Mouse (Mus musculus) liver (tissue): ENCODE data around the gene Syt2.

Experiments
- DNase-seq: peaks from one replicate; pipeline ENCODE4 v3.0.0-alpha.2; 2020; ENCODE audit warnings: mixed read lengths

Gene Syt2

GRCm38 (mm10) chr1:134747236-134748174, 101.0 kb downstream of the Syt2 start:
- DNase-seq, result peak; percentile 92

- DNase-seq, result peak; percentile 37
Observed at GRCm38 (mm10) chr1:134749889-134750288, 103.4 kb downstream of the Syt2 start.

DNA sequence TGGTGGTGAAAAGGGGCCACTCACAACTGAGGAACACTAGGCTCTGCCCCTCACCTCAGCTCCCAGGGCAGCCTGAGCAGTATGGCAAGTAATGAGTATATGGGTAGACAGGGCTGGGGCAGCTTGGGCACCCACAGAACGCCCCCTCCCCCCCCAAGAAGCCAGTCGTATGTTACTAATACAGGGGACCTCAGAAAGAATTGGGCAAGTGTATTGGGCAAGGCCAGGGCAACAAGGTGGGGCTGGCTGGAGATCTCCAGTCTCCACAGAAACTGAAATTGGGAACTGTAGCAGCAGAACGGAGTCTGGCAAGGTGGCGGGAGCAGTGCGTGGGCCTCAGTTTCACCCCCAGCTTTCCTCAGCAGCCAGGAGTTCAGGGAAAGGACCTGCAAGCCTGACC, 106.0 kb downstream of the Syt2 start:
- peak; percentile 1 for DNase-seq

DNA sequence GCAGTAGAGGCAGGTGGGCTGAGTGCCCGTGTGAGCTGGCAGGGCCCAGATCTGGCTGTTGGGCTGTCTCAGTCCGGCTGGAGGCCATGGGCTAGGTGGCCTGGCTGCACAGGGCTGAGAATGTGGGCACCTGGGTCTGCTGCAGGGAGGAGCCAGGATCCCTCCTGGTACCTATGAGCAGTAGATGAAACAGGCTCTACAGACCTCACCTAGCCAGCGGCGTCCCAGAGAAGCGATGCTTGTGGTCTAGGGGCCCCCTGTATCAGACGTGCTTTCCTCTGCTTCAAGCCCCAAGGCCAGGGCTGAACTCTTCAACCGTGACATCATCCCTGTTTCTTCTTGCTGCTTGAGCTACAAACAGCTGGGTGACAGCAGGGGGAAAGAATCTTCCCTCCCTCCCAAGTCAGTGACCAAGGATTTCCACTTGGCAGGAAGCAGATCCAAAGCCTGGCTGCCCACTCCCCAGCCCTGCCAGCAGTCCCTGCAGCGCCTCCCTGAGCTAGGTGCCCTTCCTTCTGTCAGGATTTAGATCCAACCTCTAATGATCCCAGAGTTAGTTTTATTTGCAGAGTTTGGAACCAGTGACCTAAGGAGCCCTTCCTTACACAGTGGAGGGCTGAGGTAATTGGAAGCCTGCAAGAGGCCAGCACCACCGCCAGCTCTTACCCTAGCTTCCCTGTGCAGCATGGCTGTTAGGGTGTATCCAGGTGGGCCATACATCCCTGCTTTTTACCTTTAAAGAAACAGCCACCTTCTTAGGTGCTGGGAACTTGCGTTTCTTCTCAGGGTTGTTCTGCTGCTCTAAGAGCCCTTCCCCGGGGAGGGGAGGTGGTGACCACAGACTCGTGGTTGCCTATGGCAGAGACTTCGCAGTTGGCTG, 107.5 kb downstream of the Syt2 start:
- no peak for DNase-seq

DNA sequence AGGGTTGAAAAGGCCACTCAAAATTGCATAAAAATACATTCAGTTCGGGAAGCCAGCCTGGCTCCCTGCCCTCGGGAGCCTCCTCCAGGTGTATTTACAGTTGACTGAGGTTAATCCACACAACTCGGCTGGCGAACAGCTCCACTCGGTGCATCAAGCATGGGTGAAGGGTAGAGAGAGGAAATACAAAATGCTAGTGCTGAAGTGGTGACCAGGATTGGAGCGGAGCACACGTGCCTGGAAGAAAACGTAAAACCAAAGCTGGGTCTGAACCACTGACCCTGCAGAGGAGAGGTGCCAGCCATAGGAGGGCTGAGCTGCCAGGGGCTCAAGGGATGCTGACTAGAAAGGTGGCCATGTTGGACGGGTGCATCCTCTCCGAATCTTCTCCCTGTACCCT, 108.3 kb downstream of the Syt2 start:
- DNase-seq, result no peak

- no peak for DNase-seq
Observed at GRCm38 (mm10) chr1:134755548-134756189, 109.2 kb downstream of the Syt2 start.

GRCm38 (mm10) chr1:134756190-134756873, 109.9 kb downstream of the Syt2 start:
- no peak for DNase-seq

GRCm38 (mm10) chr1:134757230-134757629, 110.8 kb downstream of the Syt2 start:
- no peak for DNase-seq

GRCm38 (mm10) chr1:134759133-134759532, 112.7 kb downstream of the Syt2 start:
- no peak for DNase-seq

GRCm38 (mm10) chr1:134760642-134761041, 114.2 kb downstream of the Syt2 start:
- no peak for DNase-seq

DNA sequence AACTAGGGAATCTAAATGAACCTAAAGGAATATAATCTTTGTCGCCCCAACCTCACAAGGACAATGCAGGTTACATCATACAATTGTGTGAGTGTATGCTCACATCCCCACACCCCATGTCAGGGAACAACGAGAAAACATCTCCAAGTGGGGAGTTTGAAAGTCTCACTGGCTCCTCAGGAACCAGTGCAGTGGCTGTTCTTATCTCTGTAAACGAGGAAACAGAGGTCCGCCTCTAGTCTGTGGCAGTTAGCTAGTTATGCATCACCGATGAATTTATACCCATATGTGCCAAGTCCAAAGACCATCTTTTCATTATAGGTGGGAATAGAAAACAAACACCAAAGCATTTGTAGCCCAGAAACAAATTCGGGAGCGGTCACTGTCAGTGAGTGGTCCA, 115.1 kb downstream of the Syt2 start:
- no peak for DNase-seq

DNA sequence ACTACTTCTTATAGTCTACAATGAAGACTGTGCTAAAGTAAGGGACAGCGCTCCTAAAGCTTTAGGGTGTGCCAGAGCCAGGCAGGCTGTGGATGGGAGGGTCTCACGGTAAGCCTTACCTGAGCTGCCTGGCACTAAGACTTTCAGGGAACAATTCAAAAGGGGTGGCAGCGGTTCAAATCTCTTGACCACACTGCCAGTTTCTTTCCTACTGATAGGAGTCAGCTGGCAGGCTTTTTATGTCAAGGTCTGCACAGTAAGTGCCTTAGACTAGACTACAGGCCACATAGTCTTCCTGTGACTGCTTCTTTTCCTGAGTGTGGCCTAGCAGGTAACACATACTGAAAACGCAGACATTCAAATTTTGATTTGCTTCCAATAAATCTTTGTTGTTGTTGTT, 116.8 kb downstream of the Syt2 start:
- DNase-seq, result no peak

GRCm38 (mm10) chr1:134763776-134764438, 117.4 kb downstream of the Syt2 start:
- DNase-seq, result no peak

DNA sequence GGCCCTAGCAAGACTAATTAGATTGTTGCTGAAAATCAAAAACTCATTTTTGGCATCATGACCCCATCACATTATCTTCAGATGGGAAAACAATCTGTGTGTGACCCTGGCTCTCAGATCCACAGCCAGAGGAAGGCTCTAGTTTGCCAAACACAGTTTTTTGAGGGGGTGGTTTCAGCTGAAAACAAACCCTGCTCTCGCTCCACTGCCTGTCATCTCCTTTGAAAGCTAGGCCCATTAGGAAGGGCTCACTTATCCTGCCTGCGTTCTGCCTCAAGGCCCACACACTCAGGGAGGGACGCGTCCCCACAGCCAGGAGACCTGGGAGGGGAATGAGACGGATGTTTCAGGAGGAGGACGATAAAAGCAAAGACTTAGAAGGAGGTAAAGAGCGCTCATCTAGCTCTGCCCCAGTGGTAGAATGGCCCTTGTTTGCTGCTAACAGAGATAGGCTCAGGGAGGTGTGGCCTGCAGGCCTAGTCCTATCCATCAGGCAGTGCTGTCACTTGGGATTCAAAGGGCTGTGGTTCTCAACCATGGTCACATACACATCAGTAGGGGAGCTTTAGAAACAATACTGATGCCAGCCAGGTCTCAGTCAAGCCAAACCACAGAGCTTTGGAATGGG, 118.5 kb downstream of the Syt2 start:
- no peak for DNase-seq

DNA sequence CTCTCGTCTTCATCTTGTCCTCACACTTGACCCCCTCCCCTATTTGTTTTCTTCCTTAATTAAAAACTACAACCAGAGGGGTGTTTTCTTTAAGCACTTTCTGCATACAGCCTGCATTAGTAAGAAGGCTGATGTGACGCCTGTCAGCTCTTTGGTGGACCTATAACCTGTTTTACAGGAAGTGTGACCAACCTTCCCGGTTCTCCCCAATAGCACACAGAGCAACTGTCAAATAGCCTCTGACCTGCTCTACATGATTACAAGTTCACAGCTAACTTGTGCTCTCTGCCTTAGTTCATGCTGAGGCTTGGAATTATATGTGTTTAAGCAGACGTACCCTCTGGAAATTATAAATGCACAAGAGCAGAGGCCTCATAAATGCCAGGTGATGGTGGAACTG, 120.0 kb downstream of the Syt2 start:
- no peak for DNase-seq

- DNase-seq, result no peak
Observed at GRCm38 (mm10) chr1:134770312-134770711, 123.8 kb downstream of the Syt2 start.

DNA sequence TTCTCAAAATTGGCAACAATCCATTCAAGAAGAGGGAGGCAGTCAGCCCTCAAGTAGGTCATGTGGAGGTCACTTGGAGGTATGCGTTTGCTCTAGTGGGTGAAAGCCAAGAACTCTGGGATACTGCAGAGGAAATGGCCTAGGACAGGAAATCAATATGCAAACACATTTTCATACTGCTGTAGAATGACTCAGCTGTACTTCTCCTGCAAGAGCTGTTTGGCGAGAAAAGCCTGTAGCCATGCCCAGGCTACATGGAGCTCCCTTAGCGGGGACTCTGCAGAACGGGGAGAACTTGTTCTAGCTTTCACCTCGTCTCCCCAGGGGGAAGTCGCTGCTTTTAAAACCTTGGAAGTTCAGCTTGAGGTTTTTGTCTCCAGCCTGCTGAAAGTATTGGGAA, 124.9 kb downstream of the Syt2 start:
- DNase-seq, result no peak

DNA sequence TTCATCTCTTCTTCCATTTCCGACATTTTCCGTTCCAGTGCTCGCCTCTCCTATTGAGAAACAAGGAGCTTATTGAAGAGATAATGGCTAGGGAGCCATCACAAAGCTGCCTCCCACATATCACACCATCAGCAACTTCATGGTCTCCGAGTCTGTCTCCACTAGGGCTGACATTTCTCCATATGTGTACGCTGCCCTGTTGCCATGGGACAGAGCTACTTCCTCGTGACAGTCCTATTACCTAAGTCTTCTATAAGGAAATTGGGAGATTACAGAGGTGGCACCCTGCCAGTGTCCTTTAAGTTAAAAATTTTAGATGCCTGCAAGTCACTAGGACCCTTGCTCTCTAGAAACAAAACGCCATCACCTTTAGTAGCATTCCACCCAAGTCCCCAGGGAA, 125.5 kb downstream of the Syt2 start:
- no peak for DNase-seq

- DNase-seq, result no peak
Observed at GRCm38 (mm10) chr1:134772821-134773220, 126.3 kb downstream of the Syt2 start.

- no peak for DNase-seq
Observed at GRCm38 (mm10) chr1:134773256-134773655, 126.8 kb downstream of the Syt2 start.

GRCm38 (mm10) chr1:134774247-134774646, 127.8 kb downstream of the Syt2 start:
- no peak for DNase-seq
